ENCODE assay signal across 8 mouse cellular contexts in genomic region chr1:180813409-180813884, GRCm38 (mm10). TPM values are rescaled to one million over a fixed set of nuclear protein-coding genes. Genes with fewer than 3 reads are reported as not detected.
DNase-seq lines count a peak whose midpoint lies in the region; ATAC-seq and TF ChIP-seq lines count a peak whose summit lies in the region.

No protein-coding gene starts in this region.

- no peak for TF ChIP-seq CTCF in bone marrow macrophage, adult 2 months (IDR thresholded peaks at IDR 0.05; ENCODE audit: low read depth, low read length)
- no peak for TF ChIP-seq CTCF in spleen, adult 2 months (IDR thresholded peaks at IDR 0.05; ENCODE audit: extremely low read depth, insufficient read depth, insufficient read length, insufficient replicate concordance)

- no peaks in the 10 kb centered on the region for H3K27me3 ChIP-seq in embryonic facial prominence, embryonic 15.5 days
- H3K27me3 ChIP-seq in kidney, embryonic 14.5 days (ENCODE audit: control insufficient read depth, insufficient read depth, low read length) = no peaks in the 10 kb centered on the region
- H3K27me3 ChIP-seq in limb, embryonic 14.5 days (ENCODE audit: control insufficient read depth, insufficient read depth, low read length) = no peaks in the 10 kb centered on the region
- H3K27me3 ChIP-seq in midbrain, embryonic 16.5 days (ENCODE audit: control insufficient read depth, insufficient read depth, low read depth, low read length) = no peaks in the 10 kb centered on the region
- H3K27me3 ChIP-seq in spleen, adult 2 months (ENCODE audit: control insufficient read depth, insufficient read depth, low read length) = no peaks in the 10 kb centered on the region

- 1% methylated on average over 61 of the region's 65 CpGs for WGBS in embryonic facial prominence, embryonic 15.5 days
- WGBS in kidney, embryonic 14.5 days = 2% methylated on average over 60 of the region's 65 CpGs
- 1% methylated on average over 28 of the region's 65 CpGs for WGBS in limb, embryonic 14.5 days
- 1% methylated on average over 30 of the region's 65 CpGs for WGBS in midbrain, embryonic 16.5 days
- 1% methylated on average over 55 of the region's 65 CpGs for WGBS in spleen, adult 2 months

- peak; percentile 81; the same call in 1 of the 2 replicates for TF ChIP-seq POLR2A in bone marrow macrophage, adult 2 months (IDR thresholded peaks at IDR 0.05; ENCODE audit: borderline replicate concordance, low read depth, low read length)
- peak; percentile 85 for TF ChIP-seq POLR2A in limb, embryonic 14.5 days (IDR thresholded peaks at IDR 0.05; ENCODE audit: borderline replicate concordance, extremely low read depth, insufficient read depth, insufficient read length)
- peak; percentile 97 for TF ChIP-seq POLR2A in spleen, adult 2 months (IDR thresholded peaks at IDR 0.05; ENCODE audit: low read depth, low read length)

- H3K27ac ChIP-seq in bone marrow macrophage, adult 2 months (ENCODE audit: insufficient read depth, low read depth, low read length) = peak overlapping the region; percentile 96
- peak overlapping the region; percentile 100 for H3K27ac ChIP-seq in embryonic facial prominence, embryonic 15.5 days (replicated peaks)
- peak overlapping the region; percentile 99 for H3K27ac ChIP-seq in kidney, embryonic 14.5 days (ENCODE audit: low read depth, low read length)
- peak overlapping the region; percentile 100 for H3K27ac ChIP-seq in limb, embryonic 14.5 days (replicated peaks; ENCODE audit: low read depth, low read length)
- H3K27ac ChIP-seq in midbrain, embryonic 16.5 days (ENCODE audit: low read length) = peak overlapping the region; percentile 100
- H3K27ac ChIP-seq in spleen, adult 2 months (ENCODE audit: insufficient read depth, low read length) = peak overlapping the region; percentile 100

- H3K4me2 ChIP-seq in embryonic facial prominence, embryonic 15.5 days (replicated peaks) = peak overlapping the region; percentile 64
- peak overlapping the region; percentile 73 for H3K4me2 ChIP-seq in kidney, embryonic 14.5 days (replicated peaks; ENCODE audit: low read depth, low read length)
- peak overlapping the region; percentile 60 for H3K4me2 ChIP-seq in limb, embryonic 14.5 days (replicated peaks; ENCODE audit: low read depth, low read length, severe bottlenecking)
- H3K4me2 ChIP-seq in midbrain, embryonic 16.5 days (ENCODE audit: low read length) = peak overlapping the region; percentile 60

- peaks cover 19% of the 10 kb centered on the region for H3K4me1 ChIP-seq in bone marrow macrophage, adult 2 months (ENCODE audit: control insufficient read depth, insufficient read depth, low read length)
- H3K4me1 ChIP-seq in embryonic facial prominence, embryonic 15.5 days = peaks cover 31% of the 10 kb centered on the region
- H3K4me1 ChIP-seq in kidney, embryonic 14.5 days (ENCODE audit: control insufficient read depth, insufficient read depth, low read length) = peaks cover 6% of the 10 kb centered on the region; the same call in 1 of the 2 replicates
- peaks cover 30% of the 10 kb centered on the region for H3K4me1 ChIP-seq in limb, embryonic 14.5 days (ENCODE audit: control insufficient read depth, insufficient read depth, low read length)
- H3K4me1 ChIP-seq in midbrain, embryonic 16.5 days (ENCODE audit: control insufficient read depth, insufficient read depth, low read length) = peaks cover 38% of the 10 kb centered on the region
- H3K4me1 ChIP-seq in spleen, adult 2 months (ENCODE audit: control insufficient read depth, insufficient read depth, insufficient read length) = peaks cover 12% of the 10 kb centered on the region; the same call in 1 of the 2 replicates

- H3K36me3 ChIP-seq in embryonic facial prominence, embryonic 15.5 days = peaks cover 14% of the 10 kb centered on the region
- H3K36me3 ChIP-seq in kidney, embryonic 14.5 days (ENCODE audit: control insufficient read depth, insufficient read depth, low read length) = peaks cover 21% of the 10 kb centered on the region
- H3K36me3 ChIP-seq in limb, embryonic 14.5 days (ENCODE audit: control insufficient read depth, insufficient read depth, low read length) = peaks cover 22% of the 10 kb centered on the region
- peaks cover 6% of the 10 kb centered on the region for H3K36me3 ChIP-seq in midbrain, embryonic 16.5 days (ENCODE audit: control insufficient read depth, insufficient read depth, low read length)
- H3K36me3 ChIP-seq in spleen, adult 2 months (ENCODE audit: control insufficient read depth, insufficient read depth, low read length) = peaks cover 18% of the 10 kb centered on the region

- H3K4me3 ChIP-seq in bone marrow macrophage, adult 2 months (ENCODE audit: insufficient read depth, low read length) = peak overlapping the region; percentile 99
- H3K4me3 ChIP-seq in embryonic facial prominence, embryonic 15.5 days (replicated peaks) = peak overlapping the region; percentile 78
- peak overlapping the region; percentile 95 for H3K4me3 ChIP-seq in kidney, embryonic 14.5 days (ENCODE audit: low read length)
- H3K4me3 ChIP-seq in limb, embryonic 14.5 days (replicated peaks; ENCODE audit: low read length) = peak overlapping the region; percentile 95
- peak overlapping the region; percentile 99 for H3K4me3 ChIP-seq in midbrain, embryonic 16.5 days (ENCODE audit: low read depth, low read length)
- H3K4me3 ChIP-seq in spleen, adult 2 months (ENCODE audit: extremely low read depth, insufficient read depth, insufficient read length) = peak overlapping the region; percentile 100

- no peaks in the 10 kb centered on the region for H3K9me3 ChIP-seq in embryonic facial prominence, embryonic 15.5 days (replicated peaks)
- H3K9me3 ChIP-seq in kidney, embryonic 14.5 days (ENCODE audit: control insufficient read depth, low read length) = no peaks in the 10 kb centered on the region
- H3K9me3 ChIP-seq in limb, embryonic 14.5 days (ENCODE audit: control insufficient read depth, low read length) = no peaks in the 10 kb centered on the region
- no peaks in the 10 kb centered on the region for H3K9me3 ChIP-seq in midbrain, embryonic 16.5 days (replicated peaks; ENCODE audit: control insufficient read depth, low read length, poor library complexity, severe bottlenecking)

- peak; percentile 95 for DNase-seq in A20 (ENCODE audit: low read depth, low spot score)
- peak; percentile 94 to 96 for DNase-seq in heart, adult 9 months (ENCODE audit: low spot score in 2 of 2)
- peak; percentile 95 for DNase-seq in limb, embryonic 14.5 days (ENCODE audit: low spot score)
- peak; percentile 81 to 92 for DNase-seq in spleen, adult 2 months (ENCODE audit: low read depth in 1 of 2, low spot score in 2 of 2)

- peak; percentile 96 for ATAC-seq in embryonic facial prominence, embryonic 15.5 days (ENCODE audit: insufficient number of reproducible peaks, low FRiP score, low TSS enrichment, low read depth)
- ATAC-seq in kidney, embryonic 14.5 days (ENCODE audit: low FRiP score, low TSS enrichment) = peak; percentile 95
- peak; percentile 94 for ATAC-seq in limb, embryonic 14.5 days (ENCODE audit: low FRiP score, low read depth)
- peak; percentile 96 for ATAC-seq in midbrain, embryonic 16.5 days

- H3K9ac ChIP-seq in embryonic facial prominence, embryonic 15.5 days = peak overlapping the region; percentile 99
- peak overlapping the region; percentile 99 for H3K9ac ChIP-seq in kidney, embryonic 14.5 days (ENCODE audit: low read depth, low read length)
- peak overlapping the region; percentile 100 for H3K9ac ChIP-seq in limb, embryonic 14.5 days (ENCODE audit: low read depth, low read length, severe bottlenecking)
- peak overlapping the region; percentile 99 for H3K9ac ChIP-seq in midbrain, embryonic 16.5 days (ENCODE audit: low read depth, low read length)

RNA-seq across cellular contexts. Expression of gene H3f3a, which starts 0.3 kb away (rescaled TPM):
- polyA plus RNA-seq in bone marrow macrophage, adult 2 months (2012; ENCODE audit: insufficient read depth, insufficient read length, missing spikeins) = 1,000 and 1,015 TPM in 2 replicates
- 2,445 and 2,695 TPM in 2 replicates for polyA plus RNA-seq in embryonic facial prominence, embryonic 15.5 days (2015; fragmentation: Nextera tagmentation; extraction: Ambion mirVana)
- polyA plus RNA-seq in kidney, embryonic 14.5 days (2014; fragmentation: Nextera tagmentation; extraction: Ambion mirVana) = 2,845 and 3,531 TPM in 2 replicates
- polyA plus RNA-seq in limb, embryonic 14.5 days (2012; rRNA removed) = 1,296 and 1,586 TPM in 2 replicates
- polyA plus RNA-seq in limb, embryonic 14.5 days (2014; fragmentation: Nextera tagmentation; extraction: Ambion mirVana) = 2,743 and 2,800 TPM in 2 replicates
- polyA plus RNA-seq in midbrain, embryonic 16.5 days (2015; fragmentation: Nextera tagmentation; extraction: Ambion mirVana) = 2,888 and 3,200 TPM in 2 replicates
- polyA plus RNA-seq in spleen, adult 2 months (2012; rRNA removed) = 361 and 391 TPM in 2 replicates

RNA-seq across cellular contexts. Expression of gene Sde2, which starts 37.5 kb away (rescaled TPM):
- 17.0 and 20.2 TPM in 2 replicates for polyA plus RNA-seq in bone marrow macrophage, adult 2 months (2012; ENCODE audit: insufficient read depth, insufficient read length, missing spikeins)
- 37.5 and 38.9 TPM in 2 replicates for polyA plus RNA-seq in embryonic facial prominence, embryonic 15.5 days (2015; fragmentation: Nextera tagmentation; extraction: Ambion mirVana)
- 32.9 and 39.6 TPM in 2 replicates for polyA plus RNA-seq in kidney, embryonic 14.5 days (2014; fragmentation: Nextera tagmentation; extraction: Ambion mirVana)
- 24.6 and 29.8 TPM in 2 replicates for polyA plus RNA-seq in limb, embryonic 14.5 days (2012; rRNA removed)
- polyA plus RNA-seq in limb, embryonic 14.5 days (2014; fragmentation: Nextera tagmentation; extraction: Ambion mirVana) = 30.9 and 33.0 TPM in 2 replicates
- 32.1 and 32.9 TPM in 2 replicates for polyA plus RNA-seq in midbrain, embryonic 16.5 days (2015; fragmentation: Nextera tagmentation; extraction: Ambion mirVana)
- polyA plus RNA-seq in spleen, adult 2 months (2012; rRNA removed) = 7.1 and 9.3 TPM in 2 replicates

Comparison
In these comparisons a context has a peak if more than half of its experiments do, and no peak if none do; other contexts are left out.
1. Peak in every context shown above with its lines: DNase-seq, ATAC-seq, H3K4me3 ChIP-seq and H3K27ac ChIP-seq.